ENCODE assay signal across 13 mouse cellular contexts in the genomic region with DNA sequence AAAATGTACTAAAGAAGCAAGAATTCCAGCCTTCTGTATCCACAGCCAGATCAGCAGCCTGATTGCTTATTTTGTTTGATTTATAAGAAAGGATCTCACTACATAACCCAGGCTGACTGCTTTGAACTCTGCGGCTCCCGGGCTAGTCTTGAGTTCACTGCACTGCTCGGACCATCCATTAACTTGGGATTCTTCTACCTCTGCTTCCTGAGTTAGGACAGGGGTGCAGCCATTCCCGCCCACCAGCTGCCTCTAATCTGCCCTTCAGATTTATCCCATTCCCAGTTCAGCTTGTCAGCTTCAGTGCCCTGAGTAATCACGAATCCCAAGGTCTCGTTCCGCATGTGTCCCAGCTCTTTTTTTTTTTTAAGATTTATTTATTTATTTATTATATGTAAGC.
DNase-seq lines count a peak whose midpoint lies in the region; ATAC-seq and TF ChIP-seq lines count a peak whose summit lies in the region.
"Had no signal": no experiment of that assay in that cellular context is flagged by ENCODE, and none has a peak within 500 bp of the region (broad histone marks: within the 10 kb centered on the region; RNA-seq: fewer than 3 reads in every experiment).

No protein-coding gene starts in this region.

- TF ChIP-seq CTCF in kidney, postnatal 0 days (IDR thresholded peaks at IDR 0.05; ENCODE audit: low read depth) = no peak

- no peak overlapping the region for H3K4me2 ChIP-seq in heart, embryonic 12.5 days
- no peak overlapping the region for H3K4me2 ChIP-seq in kidney, postnatal 0 days (ENCODE audit: low read length)
- H3K4me2 ChIP-seq in kidney, embryonic 15.5 days = no peak overlapping the region
- H3K4me2 ChIP-seq: limb, embryonic 13.5 days had no signal

- no peak overlapping the region for H3K9ac ChIP-seq in heart, embryonic 12.5 days
- no peak overlapping the region for H3K9ac ChIP-seq in kidney, postnatal 0 days (ENCODE audit: low read depth, low read length)
- no peak overlapping the region for H3K9ac ChIP-seq in kidney, embryonic 15.5 days
- H3K9ac ChIP-seq: limb, embryonic 13.5 days had no signal

- peak; percentile 56 for DNase-seq in heart, adult 11 months
- DNase-seq in kidney, postnatal 0 days (ENCODE audit: low spot score) = peak; percentile 37
- peak; percentile 41 for DNase-seq in adrenal gland, adult 2 months
- peak; percentile 10 to 31 for DNase-seq in adrenal gland, postnatal 36 days
- DNase-seq in left cerebral cortex, adult 9 months (ENCODE audit: low spot score in 2 of 2) = no peak
- no peak for DNase-seq in layer of hippocampus, adult 11-12 months (ENCODE audit: low spot score)
- DNase-seq: cerebellum, postnatal 14 days; gastrocnemius, postnatal 25 days; heart, postnatal 14 days; lung, adult 18-20 months had no signal

- WGBS in heart, embryonic 12.5 days = 87% methylated on average over 7 of the region's 7 CpGs
- WGBS in kidney, postnatal 0 days = 40% methylated on average over 7 of the region's 7 CpGs
- WGBS in kidney, embryonic 15.5 days = 42% methylated on average over 7 of the region's 7 CpGs

- H3K27me3 ChIP-seq in heart, embryonic 12.5 days (replicated peaks) = no peaks in the 10 kb centered on the region
- no peaks in the 10 kb centered on the region for H3K27me3 ChIP-seq in kidney, postnatal 0 days (ENCODE audit: insufficient read depth, low read length)
- H3K27me3 ChIP-seq in kidney, embryonic 15.5 days = no peaks in the 10 kb centered on the region
- H3K27me3 ChIP-seq: limb, embryonic 13.5 days had no signal

- H3K9me3 ChIP-seq in heart, embryonic 12.5 days (replicated peaks) = no peaks in the 10 kb centered on the region
- no peaks in the 10 kb centered on the region for H3K9me3 ChIP-seq in kidney, postnatal 0 days (replicated peaks; ENCODE audit: low read length)
- no peaks in the 10 kb centered on the region for H3K9me3 ChIP-seq in kidney, embryonic 15.5 days (replicated peaks)
- H3K9me3 ChIP-seq: limb, embryonic 13.5 days had no signal

- H3K36me3 ChIP-seq in heart, embryonic 12.5 days = peaks cover 23% of the 10 kb centered on the region
- peaks cover 13% of the 10 kb centered on the region; the same call in 1 of the 2 replicates for H3K36me3 ChIP-seq in kidney, postnatal 0 days (ENCODE audit: insufficient read depth, low read length)
- peaks cover 37% of the 10 kb centered on the region for H3K36me3 ChIP-seq in kidney, embryonic 15.5 days
- H3K36me3 ChIP-seq: limb, embryonic 13.5 days had no signal

- no peak for ATAC-seq in heart, embryonic 12.5 days (ENCODE audit: insufficient number of reproducible peaks, low FRiP score)
- ATAC-seq in kidney, postnatal 0 days (replicated peaks; ENCODE audit: low FRiP score, low read depth) = no peak; the same call in 1 of the 2 replicates
- no peak; the same call in 1 of the 2 replicates for ATAC-seq in kidney, embryonic 15.5 days (replicated peaks; ENCODE audit: low FRiP score)

- no peaks in the 10 kb centered on the region for H3K4me1 ChIP-seq in heart, embryonic 12.5 days (replicated peaks)
- H3K4me1 ChIP-seq in kidney, postnatal 0 days (replicated peaks; ENCODE audit: insufficient read depth, low read length) = no peaks in the 10 kb centered on the region; the same call in 1 of the 2 replicates
- H3K4me1 ChIP-seq in kidney, embryonic 15.5 days = peaks cover 13% of the 10 kb centered on the region; the same call in 1 of the 2 replicates

- H3K27ac ChIP-seq in heart, embryonic 12.5 days (ENCODE audit: poor library complexity, severe bottlenecking) = no peak overlapping the region
- no peak overlapping the region for H3K27ac ChIP-seq in kidney, postnatal 0 days
- no peak overlapping the region for H3K27ac ChIP-seq in kidney, embryonic 15.5 days
- H3K27ac ChIP-seq: limb, embryonic 13.5 days had no signal

- H3K4me3 ChIP-seq in heart, embryonic 12.5 days = no peak overlapping the region
- H3K4me3 ChIP-seq in kidney, postnatal 0 days (replicated peaks; ENCODE audit: low read depth, low read length) = no peak overlapping the region
- no peak overlapping the region for H3K4me3 ChIP-seq in kidney, embryonic 15.5 days (replicated peaks)
- H3K4me3 ChIP-seq: limb, embryonic 13.5 days had no signal

Comparison
In these comparisons a context has a peak if more than half of its experiments do, and no peak if none do; other contexts are left out.
1. DNase-seq: peak in heart, adult 11 months (single experiment), kidney, postnatal 0 days (single experiment), adrenal gland, adult 2 months (single experiment) and adrenal gland, postnatal 36 days (2 of 2); none in left cerebral cortex, adult 9 months (0 of 2) and layer of hippocampus, adult 11-12 months (single experiment).